Mouse (Mus musculus): ENCODE measurements around the gene Cdh22.

- TF ChIP-seq EP300 (IDR thresholded peaks at IDR 0.05; ENCODE audit: low read depth) (no peak), CTCF (IDR thresholded peaks at IDR 0.05; ENCODE audit: low read depth) (no peak)
These were observed 18.1 kb upstream of the Cdh22 start for GRCm38 (mm10) chr2:165252801-165253200.
